Mouse (Mus musculus): ENCODE measurements around the gene Ccl22.

Ccl22 gene

GRCm38 (mm10) chr8:94778895-94779533, 33.6 kb downstream of the Ccl22 start:
- no peak for DNase-seq (ENCODE audit: low spot score in 2 of 2)

GRCm38 (mm10) chr8:94779534-94780294, 34.3 kb downstream of the Ccl22 start:
- no peak for DNase-seq (ENCODE audit: low spot score in 2 of 2)

GRCm38 (mm10) chr8:94780491-94781154, 35.2 kb downstream of the Ccl22 start:
- no peak for DNase-seq (ENCODE audit: low spot score in 2 of 2)

GRCm38 (mm10) chr8:94781155-94781837, 35.9 kb downstream of the Ccl22 start:
- no peak for DNase-seq (ENCODE audit: low spot score in 2 of 2)

- DNase-seq (ENCODE audit: low spot score in 2 of 2), result no peak
These were observed 36.4 kb downstream of the Ccl22 start for GRCm38 (mm10) chr8:94781838-94782235.

GRCm38 (mm10) chr8:94783890-94784289, 38.5 kb downstream of the Ccl22 start:
- DNase-seq (ENCODE audit: low spot score in 2 of 2), result no peak

GRCm38 (mm10) chr8:94785247-94785985, 40.0 kb downstream of the Ccl22 start:
- DNase-seq (ENCODE audit: low spot score in 2 of 2), result peak; percentile 60 to 67

- DNase-seq (ENCODE audit: low spot score in 2 of 2), result no peak
These were observed 40.7 kb downstream of the Ccl22 start for GRCm38 (mm10) chr8:94785995-94786595.

- DNase-seq (ENCODE audit: low spot score in 2 of 2), result peak; percentile 47 to 62
These were observed 42.4 kb downstream of the Ccl22 start for GRCm38 (mm10) chr8:94787524-94788501.

GRCm38 (mm10) chr8:94789256-94789955, 44.0 kb downstream of the Ccl22 start:
- DNase-seq (ENCODE audit: low spot score in 2 of 2), result no peak

GRCm38 (mm10) chr8:94794368-94794767, 49.0 kb downstream of the Ccl22 start:
- no peak for DNase-seq (ENCODE audit: low spot score in 2 of 2)

GRCm38 (mm10) chr8:94794782-94795181, 49.4 kb downstream of the Ccl22 start:
- DNase-seq (ENCODE audit: low spot score in 2 of 2), result no peak

GRCm38 (mm10) chr8:94800278-94800968, 55.0 kb downstream of the Ccl22 start:
- DNase-seq (ENCODE audit: low spot score in 2 of 2), result no peak

Data from spleen, postnatal 14 days (tissue).